Mouse (Mus musculus) midbrain, embryonic 14.5 days (tissue): ENCODE results near the gene Clmp. TPM values are rescaled to one million over a fixed set of nuclear protein-coding genes. Genes with fewer than 3 reads are reported as not detected.
"Not testable (repeated sequence)": the region's sequence is repeated elsewhere in the genome, so short reads cannot be mapped to it uniquely, and the experiment has no call there.

Experiments used
- ATAC-seq: fragments of 200-750 bp; cut with Nextera tagmentation; 2 replicates; pipeline ENCODE4 v1.8.0; 2017; ENCODE audit warnings: moderate number of reproducible peaks, moderate library complexity; ENCODE audit not compliant: low FRiP score, low TSS enrichment
- DNase-seq: peaks from one replicate; pipeline ENCODE4 v3.0.0-alpha.2; 2015
- H3K27ac ChIP-seq: fragments of 300-500 bp; sonication (generic); replicated peaks from 2 replicates; pipeline ENCODE4 v1.5.1; 2014; ENCODE audit warnings: mild to moderate bottlenecking, low read depth, low read length, moderate library complexity
- H3K27me3 ChIP-seq: fragments of 300-500 bp; sonication (generic); 2 replicates; pipeline ENCODE4 v1.6.1; 2014; ENCODE audit warnings: low read length, control low read depth, mixed read lengths; ENCODE audit not compliant: control insufficient read depth, insufficient read depth
- H3K36me3 ChIP-seq: fragments of 300-500 bp; sonication (generic); 2 replicates; pipeline ENCODE4 v1.6.1; 2014; ENCODE audit warnings: low read length, control low read depth; ENCODE audit not compliant: control insufficient read depth, insufficient read depth
- H3K4me1 ChIP-seq: fragments of 300-500 bp; sonication (generic); 2 replicates; pipeline ENCODE4 v1.6.1; 2014; ENCODE audit warnings: mild to moderate bottlenecking, antibody characterized with exemption, low read length, control low read depth; ENCODE audit not compliant: control insufficient read depth, insufficient read depth
- H3K4me2 ChIP-seq: fragments of 300-500 bp; sonication (generic); 2 replicates; pipeline ENCODE4 v1.6.1; 2014; ENCODE audit warnings: mild to moderate bottlenecking, low read length, moderate library complexity
- H3K4me3 ChIP-seq: fragments of 300-500 bp; sonication (generic); replicated peaks from 2 replicates; pipeline ENCODE4 v1.5.1; 2014; ENCODE audit warnings: low read depth, low read length
- H3K9ac ChIP-seq: fragments of 300-500 bp; sonication (generic); replicated peaks from 2 replicates; pipeline ENCODE4 v1.6.1; 2014; ENCODE audit warnings: mild to moderate bottlenecking, low read length, moderate library complexity
- H3K9me3 ChIP-seq: fragments of 300-500 bp; sonication (generic); 2 replicates; pipeline ENCODE4 v1.6.1; 2016; ENCODE audit warnings: low read length, control low read depth, mixed read lengths; ENCODE audit not compliant: control insufficient read depth
- WGBS: fragments of 180-500 bp; shearing (Covaris S2); extraction: QIAGEN DNeasy Blood & Tissue Kit; methylation state at CpG from one replicate; pipeline ENCODE4 v1.1.7; 2014; 5-methylcytosine and 5-hydroxymethylcytosine counted together
- polyA plus RNA-seq: library from polyadenylated mRNA; unstranded; fragments of >200 nt; fragmentation: Nextera tagmentation; extraction: Ambion mirVana; gene quantifications from 2 replicates; pipeline ENCODE4 v1.2.1, GENCODE M21; 2014

The Clmp gene
- polyA plus RNA-seq, 1 experiment from 2014 or later: 57.4 TPM

DNA sequence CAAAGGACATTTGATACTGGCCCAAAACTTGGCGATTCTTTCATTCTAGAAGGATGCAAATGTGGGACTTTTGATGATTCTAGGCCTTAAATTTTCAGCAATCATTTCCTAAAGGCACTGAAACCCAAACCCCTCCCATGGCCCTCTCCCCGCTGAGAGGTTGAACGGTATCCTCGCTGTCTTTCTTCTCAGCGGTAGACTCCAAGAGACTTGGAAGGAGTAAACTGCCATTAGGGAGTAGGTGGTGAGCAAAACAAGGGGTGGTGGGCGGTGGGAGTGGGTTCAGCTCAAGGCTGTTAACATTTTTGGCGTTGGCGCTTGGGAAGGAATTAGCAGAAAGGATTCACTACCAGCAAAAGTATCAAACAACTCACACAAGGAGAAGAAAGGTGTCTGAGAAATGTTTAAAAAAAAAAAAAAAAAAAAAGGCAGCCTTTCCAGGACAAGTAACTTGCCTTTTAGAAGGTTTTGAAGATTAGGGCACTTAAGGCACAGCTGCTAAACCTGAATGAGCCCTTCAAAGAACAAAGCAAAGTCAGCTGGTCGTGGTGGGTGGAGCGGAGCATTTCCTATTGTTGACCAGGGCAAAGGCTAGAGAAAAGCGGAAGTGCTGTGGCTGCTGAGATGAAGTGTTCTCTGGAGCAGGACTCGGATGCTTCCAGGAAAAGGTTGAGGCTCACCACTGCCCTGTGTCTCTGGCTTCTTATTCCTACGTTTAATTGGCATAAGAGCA is 98.0 kb downstream of the Clmp start:
- no peaks in the 10 kb centered on the region for H3K27me3 ChIP-seq
- H3K27ac ChIP-seq: peak overlapping the region; percentile 89
- peak overlapping the region; percentile 43 for H3K4me2 ChIP-seq
- peak overlapping the region; percentile 32; the same call in 1 of the 2 replicates for H3K9ac ChIP-seq
- peaks cover 22% of the 10 kb centered on the region for H3K4me1 ChIP-seq
- 5% methylated on average over 13 of the region's 13 CpGs for WGBS
- peak; percentile 64 for DNase-seq
- ATAC-seq: no peak
- H3K4me3 ChIP-seq: no peak overlapping the region
- no peaks in the 10 kb centered on the region for H3K9me3 ChIP-seq
- H3K36me3 ChIP-seq: peaks cover 8% of the 10 kb centered on the region

- Histone ChIP-seq H3K9ac (peak overlapping the region; percentile 32; the same call in 1 of the 2 replicates), H3K27ac (peak overlapping the region; percentile 89), H3K9me3 (no peaks in the 10 kb centered on the region), H3K4me1 (peaks cover 22% of the 10 kb centered on the region), H3K4me2 (peak overlapping the region; percentile 43), H3K36me3 (peaks cover 8% of the 10 kb centered on the region), H3K4me3 (no peak overlapping the region), H3K27me3 (no peaks in the 10 kb centered on the region)
- ATAC-seq: peak; percentile 68; the same call in 1 of the 2 replicates
- peak; percentile 84 for DNase-seq
- WGBS: 2% methylated on average over 9 of the region's 9 CpGs
These were observed 98.7 kb downstream of the Clmp start for GRCm38 (mm10) chr9:40784374-40784967.

- DNase-seq (peak; percentile 58), ATAC-seq (no peak)
- Histone ChIP-seq H3K36me3 (peaks cover 8% of the 10 kb centered on the region), H3K9ac (no peak overlapping the region; the same call in 1 of the 2 replicates), H3K4me1 (peaks cover 22% of the 10 kb centered on the region), H3K9me3 (no peaks in the 10 kb centered on the region), H3K27me3 (no peaks in the 10 kb centered on the region), H3K4me2 (no peak overlapping the region), H3K27ac (peak overlapping the region; percentile 89), H3K4me3 (no peak overlapping the region)
- WGBS: 12% methylated on average over 6 of the region's 6 CpGs
These were observed 99.7 kb downstream of the Clmp start for GRCm38 (mm10) chr9:40785452-40785851.

GRCm38 (mm10) chr9:40786820-40787219 is 101.1 kb downstream of the Clmp start:
- not testable (repeated sequence) for H3K4me3 ChIP-seq, ATAC-seq, H3K27ac ChIP-seq, H3K4me2 ChIP-seq, H3K9ac ChIP-seq, H3K27me3 ChIP-seq, H3K36me3 ChIP-seq, DNase-seq, H3K9me3 ChIP-seq
- WGBS: 98% methylated on average over 6 of the region's 6 CpGs
- H3K4me1 ChIP-seq: peaks cover 22% of the 10 kb centered on the region

DNA sequence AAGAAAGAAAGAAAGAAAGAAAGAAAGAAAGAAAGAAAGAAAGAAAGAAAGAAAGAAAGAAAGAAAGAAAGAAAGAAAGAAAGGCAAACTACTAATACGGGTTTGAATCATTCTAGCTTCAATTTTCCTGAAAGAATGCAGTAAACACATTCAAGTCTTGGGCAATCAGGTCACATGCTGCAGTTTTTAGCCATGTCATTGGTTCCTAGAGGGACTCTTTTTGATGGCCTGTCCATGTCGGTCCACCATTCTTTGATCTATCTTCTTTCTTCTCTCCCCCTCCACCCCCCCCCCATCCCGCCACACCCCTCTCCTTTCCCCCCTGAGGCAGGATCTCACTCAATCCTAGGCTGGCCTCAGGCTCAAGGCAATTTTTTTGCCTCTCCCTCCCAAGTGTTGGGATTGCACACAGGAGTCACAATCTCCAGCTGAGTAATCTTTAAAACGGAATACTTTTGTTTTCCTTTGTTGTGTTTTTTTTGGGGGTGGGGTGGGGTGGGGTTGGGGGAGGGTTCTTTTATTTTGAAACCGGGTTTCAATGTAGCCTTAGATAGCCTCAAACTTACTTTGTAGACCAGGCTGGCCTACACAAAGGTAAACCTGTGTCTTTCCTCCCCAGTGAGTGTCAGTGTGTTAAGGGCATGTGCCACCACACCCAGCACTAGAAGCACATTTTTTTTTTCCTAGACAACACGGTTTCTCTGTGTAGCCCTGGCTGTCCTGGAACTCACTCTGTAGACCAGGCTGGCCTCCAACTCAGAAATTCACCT is 106.3 kb downstream of the Clmp start:
- WGBS: 62% methylated on average over 6 of the region's 6 CpGs
- no peak overlapping the region for H3K27ac ChIP-seq
- no peaks in the 10 kb centered on the region for H3K9me3 ChIP-seq
- no peak overlapping the region for H3K9ac ChIP-seq
- ATAC-seq (no peak), DNase-seq (no peak)
- no peak overlapping the region for H3K4me3 ChIP-seq
- H3K4me2 ChIP-seq: no peak overlapping the region
- no peaks in the 10 kb centered on the region for H3K27me3 ChIP-seq
- no peaks in the 10 kb centered on the region for H3K4me1 ChIP-seq
- H3K36me3 ChIP-seq: no peaks in the 10 kb centered on the region

GRCm38 (mm10) chr9:40793581-40793980 is 107.8 kb downstream of the Clmp start:
- H3K4me2 ChIP-seq: no peak overlapping the region
- H3K27ac ChIP-seq: no peak overlapping the region
- ATAC-seq (no peak), DNase-seq (no peak)
- no peak overlapping the region for H3K4me3 ChIP-seq
- H3K4me1 ChIP-seq: no peaks in the 10 kb centered on the region
- no peaks in the 10 kb centered on the region for H3K9me3 ChIP-seq
- WGBS: 96% methylated on average over 5 of the region's 5 CpGs
- H3K27me3 ChIP-seq: no peaks in the 10 kb centered on the region
- no peaks in the 10 kb centered on the region for H3K36me3 ChIP-seq
- H3K9ac ChIP-seq: no peak overlapping the region

DNA sequence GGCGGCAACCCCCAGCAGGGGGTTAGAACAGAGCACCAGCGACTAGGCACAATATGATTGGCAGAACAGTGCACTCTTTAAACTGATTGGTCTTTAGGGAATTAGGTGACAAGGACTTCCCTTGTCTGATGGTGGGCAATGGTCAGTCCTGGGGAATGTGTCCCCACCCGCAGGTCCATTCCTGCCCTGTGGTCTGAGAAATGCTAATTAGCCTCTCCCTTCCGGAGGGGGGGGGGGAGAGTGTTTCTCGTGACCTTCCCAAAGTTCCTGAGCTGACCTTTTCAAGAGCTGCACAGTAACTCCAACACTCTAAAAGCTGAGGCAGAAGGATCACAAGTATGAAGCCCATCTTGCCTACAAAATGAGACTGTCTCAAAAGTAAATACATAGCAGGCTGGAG is 108.5 kb downstream of the Clmp start:
- Histone ChIP-seq H3K4me3 (no peak overlapping the region), H3K27me3 (no peaks in the 10 kb centered on the region), H3K4me1 (0 out of 2 replicates have a peak, but pooled peaks cover 3% of the 10 kb centered on the region), H3K36me3 (no peaks in the 10 kb centered on the region), H3K4me2 (no peak overlapping the region), H3K27ac (no peak overlapping the region), H3K9me3 (no peaks in the 10 kb centered on the region), H3K9ac (no peak overlapping the region)
- no peak for ATAC-seq
- 30% methylated on average over 5 of the region's 5 CpGs for WGBS
- DNase-seq: no peak

- 72% methylated on average over 5 of the region's 5 CpGs for WGBS
These were observed 109.2 kb downstream of the Clmp start for GRCm38 (mm10) chr9:40794926-40795325.

More at GRCm38 (mm10) chr9:40794926-40795325, 109.2 kb downstream of the Clmp start:
- ATAC-seq: no peak
- H3K9ac ChIP-seq: no peak overlapping the region
- no peak overlapping the region for H3K27ac ChIP-seq
- no peak overlapping the region for H3K4me2 ChIP-seq
- H3K4me3 ChIP-seq: no peak overlapping the region
- no peaks in the 10 kb centered on the region for H3K27me3 ChIP-seq
- no peak for DNase-seq
- no peaks in the 10 kb centered on the region for H3K36me3 ChIP-seq
- H3K9me3 ChIP-seq: no peaks in the 10 kb centered on the region
- H3K4me1 ChIP-seq: peaks cover 9% of the 10 kb centered on the region
